Mouse (Mus musculus) kidney, embryonic 14.5 days (tissue): ENCODE results near the gene Cpne7. TPM values are rescaled to one million over a fixed set of nuclear protein-coding genes. Genes with fewer than 3 reads are reported as not detected.

Experiments
- ATAC-seq: fragments of 200-750 bp; cut with Nextera tagmentation; 2 replicates; pipeline ENCODE4 v1.8.0; 2017; ENCODE audit warnings: moderate number of reproducible peaks, mild to moderate bottlenecking, moderate TSS enrichment, moderate library complexity; ENCODE audit not compliant: low FRiP score, low TSS enrichment
- H3K27ac ChIP-seq: fragments of 300-500 bp; sonication (generic); 2 replicates; pipeline ENCODE4 v1.5.1; 2014; ENCODE audit warnings: low read depth, mild to moderate bottlenecking, low read length, moderate library complexity, mixed read lengths
- H3K27me3 ChIP-seq: fragments of 300-500 bp; sonication (generic); 2 replicates; pipeline ENCODE4 v1.6.1; 2014; ENCODE audit warnings: mild to moderate bottlenecking, low read length; ENCODE audit not compliant: control insufficient read depth, insufficient read depth
- H3K36me3 ChIP-seq: fragments of 300-500 bp; sonication (generic); 2 replicates; pipeline ENCODE4 v1.6.1; 2014; ENCODE audit warnings: low read length, mixed read lengths; ENCODE audit not compliant: control insufficient read depth, insufficient read depth
- H3K4me1 ChIP-seq: fragments of 300-500 bp; sonication (generic); 2 replicates; pipeline ENCODE4 v1.6.1; 2014; ENCODE audit warnings: low read length, mixed read lengths; ENCODE audit not compliant: control insufficient read depth, insufficient read depth
- H3K4me2 ChIP-seq: fragments of 300-500 bp; sonication (generic); replicated peaks from 2 replicates; pipeline ENCODE4 v1.6.1; 2014; ENCODE audit warnings: low read depth, mild to moderate bottlenecking, low read length
- H3K4me3 ChIP-seq: fragments of 300-500 bp; sonication (generic); 2 replicates; pipeline ENCODE4 v1.5.1; 2014; ENCODE audit warnings: mild to moderate bottlenecking, low read length
- H3K9ac ChIP-seq: fragments of 300-500 bp; sonication (generic); 2 replicates; pipeline ENCODE4 v1.6.1; 2014; ENCODE audit warnings: low read depth, mild to moderate bottlenecking, low read length, moderate library complexity
- H3K9me3 ChIP-seq: fragments of 300-500 bp; sonication (generic); 2 replicates; pipeline ENCODE4 v1.6.1; 2016; ENCODE audit warnings: low read length; ENCODE audit not compliant: control insufficient read depth
- WGBS: fragments of 180-500 bp; shearing (Covaris S2); extraction: QIAGEN DNeasy Blood & Tissue Kit; methylation state at CpG from one replicate; pipeline ENCODE4 v1.1.7; 2014; 5-methylcytosine and 5-hydroxymethylcytosine counted together
- polyA plus RNA-seq: library from polyadenylated mRNA; unstranded; fragments of >200 nt; fragmentation: Nextera tagmentation; extraction: Ambion mirVana; gene quantifications from 2 replicates; pipeline ENCODE4 v1.2.1, GENCODE M21; 2014

The Cpne7 gene
- polyA plus RNA-seq, 1 experiment from 2014 or later = 0.11 TPM

DNA sequence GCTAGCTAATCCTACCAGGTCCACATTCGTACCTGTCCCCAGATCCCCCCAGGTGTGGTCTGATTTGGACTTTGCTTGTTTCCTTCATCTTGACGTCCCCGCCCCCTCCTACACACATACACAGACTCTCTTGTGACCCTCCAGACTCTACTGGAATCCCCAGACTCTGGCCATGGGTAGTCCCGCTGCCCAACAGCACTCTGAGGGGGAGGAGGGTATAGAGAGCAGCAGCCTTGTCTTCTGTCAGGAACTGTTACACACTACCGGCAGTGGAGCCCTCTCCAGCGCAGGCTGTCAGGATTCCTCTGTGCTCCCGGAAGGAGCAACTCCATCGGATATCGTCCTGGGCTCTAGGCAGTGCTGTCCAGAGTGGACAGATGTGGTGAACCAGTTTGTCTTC lies 13.9 kb downstream of the Cpne7 start:
- no peak overlapping the region for H3K4me2 ChIP-seq
- H3K36me3 ChIP-seq = no peaks in the 10 kb centered on the region
- 50% methylated on average over 9 of the region's 9 CpGs for WGBS
- H3K27ac ChIP-seq = no peak overlapping the region
- ATAC-seq = no peak
- peaks cover 4% of the 10 kb centered on the region; the same call in 1 of the 2 replicates for H3K9me3 ChIP-seq
- no peak overlapping the region for H3K9ac ChIP-seq
- H3K4me3 ChIP-seq = no peak overlapping the region
- H3K4me1 ChIP-seq = no peaks in the 10 kb centered on the region
- H3K27me3 ChIP-seq = no peaks in the 10 kb centered on the region; the same call in 1 of the 2 replicates

GRCm38 (mm10) chr8:123132953-123133352 lies 15.8 kb downstream of the Cpne7 start:
- ATAC-seq = no peak
- Histone ChIP-seq H3K4me1 (peaks cover 9% of the 10 kb centered on the region), H3K9ac (no peak overlapping the region), H3K4me2 (no peak overlapping the region), H3K4me3 (no peak overlapping the region), H3K9me3 (peaks cover 4% of the 10 kb centered on the region; the same call in 1 of the 2 replicates), H3K36me3 (no peaks in the 10 kb centered on the region), H3K27me3 (no peaks in the 10 kb centered on the region), H3K27ac (no peak overlapping the region)
- WGBS = 93% methylated on average over 2 of the region's 2 CpGs

DNA sequence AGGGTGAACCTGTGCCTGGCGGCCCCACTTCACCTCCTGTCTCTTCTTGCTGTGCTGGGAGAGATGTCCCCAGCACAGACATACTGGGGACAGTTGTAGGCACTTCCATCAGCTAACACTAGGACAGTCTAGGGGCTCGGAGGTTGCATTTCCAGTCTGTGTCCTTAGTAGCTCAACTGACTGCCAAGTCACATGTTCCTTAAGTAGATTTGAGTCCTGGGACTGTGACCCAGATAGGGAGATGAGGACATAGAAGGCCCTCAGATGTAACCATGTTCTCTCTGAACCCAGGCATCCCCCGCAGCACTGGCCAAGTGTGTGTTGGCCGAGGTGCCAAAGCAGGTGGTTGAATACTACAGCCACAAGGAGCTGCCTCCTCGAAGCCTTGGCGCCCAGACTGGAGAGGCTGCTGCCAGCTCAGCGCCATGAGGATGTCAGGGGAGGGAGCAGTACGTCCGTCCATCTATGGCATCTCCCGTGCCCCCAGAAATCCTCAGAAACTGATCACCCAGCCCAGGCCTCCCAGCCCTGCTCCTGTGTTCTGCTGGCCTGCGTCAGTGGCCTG lies 17.1 kb downstream of the Cpne7 start:
- Histone ChIP-seq H3K4me1 (peaks cover 15% of the 10 kb centered on the region), H3K36me3 (no peaks in the 10 kb centered on the region), H3K4me2 (no peak overlapping the region), H3K9ac (no peak overlapping the region), H3K27ac (no peak overlapping the region), H3K9me3 (peaks cover 4% of the 10 kb centered on the region; the same call in 1 of the 2 replicates), H3K27me3 (no peaks in the 10 kb centered on the region), H3K4me3 (no peak overlapping the region)
- 91% methylated on average over 11 of the region's 11 CpGs for WGBS
- ATAC-seq = no peak

DNA sequence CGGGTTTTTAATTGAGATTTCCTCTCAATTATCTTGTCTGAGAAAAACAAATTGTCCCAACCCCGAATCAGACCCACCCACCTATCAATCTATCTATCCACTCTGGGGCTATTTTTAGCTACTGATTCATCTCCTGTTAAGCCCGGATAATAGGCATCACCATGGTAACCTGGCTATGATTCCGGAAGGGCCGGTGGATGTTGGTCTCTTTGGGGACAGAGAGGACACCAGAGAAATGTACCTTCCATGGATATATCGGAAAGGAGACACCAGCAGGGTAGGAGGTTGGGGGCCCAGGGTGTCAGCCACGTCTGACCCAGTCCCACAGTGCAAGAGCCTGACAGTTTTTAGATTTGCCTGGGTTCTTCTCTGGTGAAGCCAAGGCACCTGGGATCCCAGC lies 18.2 kb downstream of the Cpne7 start:
- 36% methylated on average over 7 of the region's 7 CpGs for WGBS

GRCm38 (mm10) chr8:123135806-123136205 lies 18.6 kb downstream of the Cpne7 start:
- Histone ChIP-seq H3K27ac (0 out of 2 replicates have a peak overlapping the region, but pooled peaks have one; percentile 24), H3K36me3 (no peaks in the 10 kb centered on the region), H3K4me2 (no peak overlapping the region), H3K9ac (no peak overlapping the region), H3K27me3 (no peaks in the 10 kb centered on the region), H3K4me1 (peaks cover 15% of the 10 kb centered on the region), H3K4me3 (no peak overlapping the region), H3K9me3 (peaks cover 4% of the 10 kb centered on the region; the same call in 1 of the 2 replicates)
- 58% methylated on average over 9 of the region's 9 CpGs for WGBS
- no peak for ATAC-seq

More for the DNA sequence above, 18.2 kb downstream of the Cpne7 start:
- Histone ChIP-seq H3K9ac (no peak overlapping the region), H3K4me2 (no peak overlapping the region), H3K4me1 (peaks cover 15% of the 10 kb centered on the region), H3K27ac (0 out of 2 replicates have a peak overlapping the region, but pooled peaks have one; percentile 24), H3K36me3 (no peaks in the 10 kb centered on the region), H3K27me3 (no peaks in the 10 kb centered on the region), H3K4me3 (no peak overlapping the region), H3K9me3 (peaks cover 4% of the 10 kb centered on the region; the same call in 1 of the 2 replicates)
- ATAC-seq = no peak

- no peak overlapping the region for H3K9ac ChIP-seq
- H3K4me1 ChIP-seq = peaks cover 15% of the 10 kb centered on the region
- no peak overlapping the region for H3K4me3 ChIP-seq
- H3K4me2 ChIP-seq = no peak overlapping the region
- no peaks in the 10 kb centered on the region for H3K36me3 ChIP-seq
- no peaks in the 10 kb centered on the region for H3K27me3 ChIP-seq
- WGBS = 84% methylated on average over 9 of the region's 9 CpGs
- ATAC-seq = no peak
- no peak overlapping the region for H3K27ac ChIP-seq
- H3K9me3 ChIP-seq = peaks cover 4% of the 10 kb centered on the region; the same call in 1 of the 2 replicates
These were observed 19.1 kb downstream of the Cpne7 start for GRCm38 (mm10) chr8:123136287-123136686.

GRCm38 (mm10) chr8:123137645-123138077 lies 20.5 kb downstream of the Cpne7 start:
- peak; percentile 92 for ATAC-seq
- peak overlapping the region; percentile 81 for H3K27ac ChIP-seq
- H3K27me3 ChIP-seq = no peaks in the 10 kb centered on the region
- H3K36me3 ChIP-seq = no peaks in the 10 kb centered on the region
- H3K9ac ChIP-seq = peak overlapping the region; percentile 2; the same call in 1 of the 2 replicates
- WGBS = 5% methylated on average over 2 of the region's 2 CpGs
- peaks cover 19% of the 10 kb centered on the region for H3K4me1 ChIP-seq
- no peak overlapping the region for H3K4me3 ChIP-seq
- no peak overlapping the region for H3K4me2 ChIP-seq
- H3K9me3 ChIP-seq = peaks cover 4% of the 10 kb centered on the region; the same call in 1 of the 2 replicates

DNA sequence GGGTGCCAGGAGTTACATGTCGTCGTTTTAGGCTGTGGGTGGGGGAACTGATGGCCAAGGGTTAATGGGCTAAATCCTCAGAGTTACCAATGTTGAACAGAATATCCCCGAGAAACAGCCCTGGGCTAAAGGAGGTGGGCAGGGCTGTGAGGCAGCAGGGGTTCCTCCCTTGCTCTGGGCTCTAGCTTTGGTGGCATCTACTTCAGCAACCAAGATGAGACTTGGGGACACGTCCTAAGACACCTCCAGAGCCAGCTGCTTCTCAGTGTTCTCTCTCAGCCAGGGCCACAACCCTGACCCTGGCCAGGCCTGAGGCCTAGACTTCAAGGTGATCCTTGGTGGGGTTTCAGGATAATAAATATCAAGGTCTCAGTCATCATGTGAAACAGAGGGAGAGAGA lies 21.6 kb downstream of the Cpne7 start:
- ATAC-seq = no peak
- no peaks in the 10 kb centered on the region for H3K36me3 ChIP-seq
- H3K9ac ChIP-seq = no peak overlapping the region
- H3K4me2 ChIP-seq = no peak overlapping the region
- 42% methylated on average over 4 of the region's 4 CpGs for WGBS
- H3K4me1 ChIP-seq = peaks cover 19% of the 10 kb centered on the region
- no peak overlapping the region for H3K27ac ChIP-seq
- no peak overlapping the region for H3K4me3 ChIP-seq
- H3K9me3 ChIP-seq = no peaks in the 10 kb centered on the region
- no peaks in the 10 kb centered on the region for H3K27me3 ChIP-seq

DNA sequence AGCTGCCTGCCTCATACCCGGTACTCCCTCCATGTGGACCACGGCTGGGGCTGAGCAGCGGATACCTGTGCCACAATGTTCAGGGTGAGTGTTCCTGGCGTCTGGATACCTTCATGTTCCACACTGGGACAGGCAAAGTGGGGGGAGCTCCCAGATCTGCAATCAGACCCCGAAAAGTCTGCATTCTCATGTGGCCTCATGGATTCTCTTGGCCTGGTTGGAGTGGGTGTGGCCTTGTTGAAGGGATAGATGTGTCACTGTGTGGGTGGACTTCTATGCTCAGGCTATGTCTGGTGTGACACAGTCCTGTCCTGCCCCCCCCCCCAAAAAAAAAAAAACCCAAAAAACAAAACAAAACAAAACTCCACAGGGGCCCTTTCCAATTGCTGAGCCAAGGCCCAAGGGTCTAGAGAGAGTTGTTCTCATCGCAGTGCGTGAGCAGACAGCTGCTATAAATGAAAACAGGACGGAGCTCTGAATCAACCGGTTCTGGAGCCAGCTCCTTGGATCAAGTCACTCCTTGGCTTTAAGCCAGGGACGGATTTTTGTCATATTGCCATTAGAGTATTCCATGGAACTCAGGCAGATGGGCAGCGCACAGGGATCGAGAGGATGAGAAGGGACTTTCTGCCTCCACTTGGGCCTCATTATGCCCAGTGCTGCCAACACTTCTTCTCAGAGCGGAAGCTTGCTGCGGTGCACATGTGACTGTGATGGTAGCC lies 24.7 kb downstream of the Cpne7 start:
- peaks cover 19% of the 10 kb centered on the region for H3K4me1 ChIP-seq
- H3K4me2 ChIP-seq = no peak overlapping the region
- no peaks in the 10 kb centered on the region for H3K36me3 ChIP-seq
- no peaks in the 10 kb centered on the region for H3K9me3 ChIP-seq
- WGBS = 79% methylated on average over 14 of the region's 14 CpGs
- H3K27me3 ChIP-seq = no peaks in the 10 kb centered on the region
- no peak for ATAC-seq
- no peak overlapping the region for H3K4me3 ChIP-seq
- H3K9ac ChIP-seq = no peak overlapping the region
- peak overlapping the region; percentile 55; the same call in 1 of the 2 replicates for H3K27ac ChIP-seq
